15 mouse cellular contexts compared by ENCODE assay signal in genomic region chr4:130909167-130909874, GRCm38 (mm10). TPM values are rescaled to one million over a fixed set of nuclear protein-coding genes. Genes with fewer than 3 reads are reported as not detected.
A peak's percentile ranks its signal among the peaks of the same experiment; 100 is the strongest.
DNase-seq lines count a peak whose midpoint lies in the region; ATAC-seq and TF ChIP-seq lines count a peak whose summit lies in the region.
"Had no signal": no experiment of that assay in that cellular context is flagged by ENCODE, and none has a peak within 500 bp of the region (broad histone marks: within the 10 kb centered on the region; RNA-seq: fewer than 3 reads in every experiment).

No protein-coding gene starts in this region.

- H3K9ac ChIP-seq in kidney, embryonic 14.5 days (ENCODE audit: low read depth, low read length): no peak overlapping the region
- H3K9ac ChIP-seq: embryonic facial prominence, embryonic 13.5 days had no signal

- DNase-seq in kidney, adult 11 months: no peak
- peak; percentile 9 for DNase-seq in thymus, adult 2 months
- DNase-seq in thymus, adult 18-20 months: no peak
- DNase-seq in left cerebral cortex, adult 8-10 months (ENCODE audit: low spot score in 2 of 2): peak; percentile 17 to 78
- peak; percentile 52 to 78 for DNase-seq in right cerebral cortex, postnatal 36 days (ENCODE audit: low spot score in 2 of 2)
- DNase-seq in ovary, postnatal 14 days (ENCODE audit: low spot score): no peak
- DNase-seq: cerebellum, adult 11 months; kidney, adult 2 months; lung, adult 18-20 months; midbrain, embryonic 14.5 days had no signal

- peaks cover 15% of the 10 kb centered on the region; the same call in 1 of the 2 replicates for H3K4me1 ChIP-seq in kidney, embryonic 14.5 days (ENCODE audit: control insufficient read depth, insufficient read depth, low read length)
- H3K4me1 ChIP-seq in thymus, adult 2 months (replicated peaks; ENCODE audit: control insufficient read depth, insufficient read depth, low read length): peaks cover 65% of the 10 kb centered on the region

- H3K27me3 ChIP-seq in kidney, embryonic 14.5 days (ENCODE audit: control insufficient read depth, insufficient read depth, low read length): no peaks in the 10 kb centered on the region
- no peaks in the 10 kb centered on the region for H3K27me3 ChIP-seq in thymus, adult 2 months (ENCODE audit: control insufficient read depth, insufficient read depth, low read length)
- H3K27me3 ChIP-seq: embryonic facial prominence, embryonic 13.5 days had no signal

- H3K4me3 ChIP-seq in kidney, embryonic 14.5 days (ENCODE audit: low read length): no peak overlapping the region
- no peak overlapping the region for H3K4me3 ChIP-seq in thymus, adult 2 months (ENCODE audit: control insufficient read depth, insufficient read depth, low read length)
- H3K4me3 ChIP-seq: embryonic facial prominence, embryonic 13.5 days had no signal

- H3K27ac ChIP-seq in kidney, embryonic 14.5 days (ENCODE audit: low read depth, low read length): peak overlapping the region; percentile 52; the same call in 1 of the 2 replicates
- H3K27ac ChIP-seq in thymus, adult 2 months (ENCODE audit: control insufficient read depth, insufficient read depth, low read length): peak overlapping the region; percentile 14; the same call in 1 of the 2 replicates
- H3K27ac ChIP-seq: embryonic facial prominence, embryonic 13.5 days had no signal

- TF ChIP-seq POLR2A in thymus, adult 2 months (IDR thresholded peaks at IDR 0.05; ENCODE audit: control insufficient read depth, extremely low read depth, insufficient read depth, low read length, poor library complexity): no peak

- ATAC-seq in kidney, embryonic 14.5 days (ENCODE audit: low FRiP score, low TSS enrichment): peak; percentile 51
- no peak for ATAC-seq in erythroblast, adult 5-6 weeks (replicated peaks; ENCODE audit: low FRiP score, poor library complexity, severe bottlenecking)

- WGBS in kidney, embryonic 14.5 days: 47% methylated on average over 17 of the region's 17 CpGs
- WGBS in thymus, adult 2 months: 34% methylated on average over 17 of the region's 17 CpGs

- no peak for TF ChIP-seq CTCF in thymus, adult 2 months (IDR thresholded peaks at IDR 0.05; ENCODE audit: borderline replicate concordance, control insufficient read depth, extremely low read depth, insufficient read depth, low read length, poor library complexity)

- no peak overlapping the region for H3K4me2 ChIP-seq in kidney, embryonic 14.5 days (replicated peaks; ENCODE audit: low read depth, low read length)
- H3K4me2 ChIP-seq: embryonic facial prominence, embryonic 13.5 days had no signal

- no peaks in the 10 kb centered on the region for H3K9me3 ChIP-seq in kidney, embryonic 14.5 days (ENCODE audit: control insufficient read depth, low read length)
- H3K9me3 ChIP-seq: embryonic facial prominence, embryonic 13.5 days had no signal

- H3K36me3 ChIP-seq in kidney, embryonic 14.5 days (ENCODE audit: control insufficient read depth, insufficient read depth, low read length): no peaks in the 10 kb centered on the region
- H3K36me3 ChIP-seq in thymus, adult 2 months (ENCODE audit: control insufficient read depth, insufficient read depth, low read length): no peaks in the 10 kb centered on the region
- H3K36me3 ChIP-seq: embryonic facial prominence, embryonic 13.5 days had no signal

RNA-seq across cellular contexts. Expression of gene Laptm5, which starts 3.6 kb away (rescaled TPM):
- 19.7 and 29.5 TPM in 2 replicates for polyA plus RNA-seq in kidney, embryonic 14.5 days (2014; fragmentation: Nextera tagmentation; extraction: Ambion mirVana)
- 1,867 and 1,969 TPM in 2 replicates for polyA plus RNA-seq in thymus, adult 2 months (2012; rRNA removed)
- 100 to 1,000 TPM in 2 of 4 experiments, 10 to 100 TPM in 2; 37.3 to 127 (median 71.2) TPM for total RNA-seq in left cerebral cortex, adult 8-10 months (2022)
- 171 and 179 TPM in 2 replicates for total RNA-seq in erythroblast, adult 5-6 weeks (2015; ENCODE audit: low replicate concordance)
- total RNA-seq in erythroblast, adult 5-6 weeks (2017; ENCODE audit: low replicate concordance): 42.5 and 62.7 TPM in 2 replicates

RNA-seq across cellular contexts. Expression of gene Matn1, which starts 34.9 kb away (rescaled TPM):
- polyA plus RNA-seq in kidney, embryonic 14.5 days (2014; fragmentation: Nextera tagmentation; extraction: Ambion mirVana): 0.41 and 0.44 TPM in 2 replicates
- 2.1 and 2.2 TPM in 2 replicates for polyA plus RNA-seq in thymus, adult 2 months (2012; rRNA removed)
- total RNA-seq in left cerebral cortex, adult 8-10 months (2022): under 1 TPM; 0.48 to 0.86 (median 0.70) TPM
- not detected in 2 replicates for total RNA-seq in erythroblast, adult 5-6 weeks (2015; ENCODE audit: low replicate concordance)
- not detected in 2 replicates for total RNA-seq in erythroblast, adult 5-6 weeks (2017; ENCODE audit: low replicate concordance)
- total RNA-seq: heart, postnatal 25 days had no signal
- polyA plus RNA-seq: midbrain, embryonic 14.5 days; testis, adult 2 months had no signal

Comparison
In these comparisons a context has a peak if more than half of its experiments do, and no peak if none do; other contexts are left out.
1. DNase-seq: peak in thymus, adult 2 months (single experiment), left cerebral cortex, adult 8-10 months (2 of 2) and right cerebral cortex, postnatal 36 days (2 of 2); none in kidney, adult 11 months (single experiment), thymus, adult 18-20 months (0 of 2) and ovary, postnatal 14 days (single experiment).